Mouse (Mus musculus) c-Kit-positive CD71-positive TER-119-negative erythroid progenitor cells, embryonic 14.5 days (primary cell): ENCODE data around the gene Olfr1121.
"Not testable (repeated sequence)": the region's sequence is repeated elsewhere in the genome, so short reads cannot be mapped to it uniquely, and the experiment has no call there.

Experiments
- DNase-seq: peaks from one replicate; pipeline ENCODE4 v3.0.0-alpha.2; 2013; ENCODE audit warnings: low read depth

The Olfr1121 gene

GRCm38 (mm10) chr2:87369595-87369994 lies at the start of gene Olfr1121:
Gene Olfr1121 (plus strand): TSS chr2:87369895.
- DNase-seq: no peak

GRCm38 (mm10) chr2:87354515-87354914 lies 15.2 kb upstream of the Olfr1121 start, which contains the start of gene Olfr1120:
Gene Olfr1120 (plus strand): TSS chr2:87354815.
- no peak for DNase-seq

GRCm38 (mm10) chr2:87360121-87360520 lies 9.6 kb upstream of the Olfr1121 start:
- DNase-seq: not testable (repeated sequence)

GRCm38 (mm10) chr2:87371726-87372125 lies 2.0 kb downstream of the Olfr1121 start:
- DNase-seq: no peak

GRCm38 (mm10) chr2:87383935-87384334 lies 14.2 kb downstream of the Olfr1121 start:
- no peak for DNase-seq

GRCm38 (mm10) chr2:87385549-87385948 lies 15.9 kb downstream of the Olfr1121 start, which contains the start of gene Olfr1122:
Gene Olfr1122 (plus strand): TSS chr2:87385849.
- DNase-seq: no peak

- DNase-seq: not testable (repeated sequence)
These were observed 23.9 kb downstream of the Olfr1121 start for GRCm38 (mm10) chr2:87393605-87394004.

GRCm38 (mm10) chr2:87394686-87395085 lies 25.0 kb downstream of the Olfr1121 start:
- not testable (repeated sequence) for DNase-seq

- DNase-seq: no peak
These were observed 46.6 kb downstream of the Olfr1121 start, which contains the start of gene Olfr1123 for GRCm38 (mm10) chr2:87416335-87416734. Gene Olfr1123 (plus strand): TSS chr2:87416635.
